9 mouse cellular contexts compared by ENCODE assay signal in genomic region chr3:117868637-117869323, GRCm38 (mm10). TPM values are rescaled to one million over a fixed set of nuclear protein-coding genes. Genes with fewer than 3 reads are reported as not detected.
DNase-seq lines count a peak whose midpoint lies in the region; ATAC-seq and TF ChIP-seq lines count a peak whose summit lies in the region.
"Had no signal": no experiment of that assay in that cellular context is flagged by ENCODE, and none has a peak within 500 bp of the region (broad histone marks: within the 10 kb centered on the region; RNA-seq: fewer than 3 reads in every experiment).

TSS of gene Snx7 (minus strand) at chr3:117868936.

- H3K9ac ChIP-seq in forebrain, embryonic 15.5 days (replicated peaks), result peak within 1 kb of the TSS; percentile 55
- peak within 1 kb of the TSS; percentile 47 for H3K9ac ChIP-seq in liver, embryonic 15.5 days
- H3K9ac ChIP-seq in neural tube, embryonic 11.5 days (ENCODE audit: low read length), result peak within 1 kb of the TSS; percentile 69

- TF ChIP-seq CTCF in E14TG2a.4 (conservative IDR thresholded peaks at IDR 0.05; ENCODE audit: low read length), result no peak
- TF ChIP-seq CTCF in testis, adult 2 months (IDR thresholded peaks at IDR 0.05; ENCODE audit: control insufficient read depth, insufficient read depth, insufficient replicate concordance, low read depth, low read length), result no peak

- WGBS in forebrain, embryonic 15.5 days, result under 1% methylated on average over 53 of the region's 53 CpGs
- under 1% methylated on average over 53 of the region's 53 CpGs for WGBS in large intestine, adult 2 months
- WGBS in liver, embryonic 15.5 days (ENCODE audit: insufficient replicate concordance), result under 1% methylated on average over 53 of the region's 53 CpGs
- under 1% methylated on average over 53 of the region's 53 CpGs for WGBS in neural tube, embryonic 11.5 days

- H3K9me3 ChIP-seq in E14TG2a.4 (ENCODE audit: low read length), result no peaks in the 10 kb centered on the region
- no peaks in the 10 kb centered on the region for H3K9me3 ChIP-seq in forebrain, embryonic 15.5 days
- no peaks in the 10 kb centered on the region for H3K9me3 ChIP-seq in liver, embryonic 15.5 days (replicated peaks)
- no peaks in the 10 kb centered on the region for H3K9me3 ChIP-seq in neural tube, embryonic 11.5 days (ENCODE audit: control insufficient read depth, low read length)

- peaks cover 25% of the 10 kb centered on the region for H3K27me3 ChIP-seq in E14TG2a.4 (ENCODE audit: insufficient read depth, low read length)
- no peaks in the 10 kb centered on the region for H3K27me3 ChIP-seq in forebrain, embryonic 15.5 days
- H3K27me3 ChIP-seq in liver, embryonic 15.5 days, result no peaks in the 10 kb centered on the region
- no peaks in the 10 kb centered on the region for H3K27me3 ChIP-seq in neural tube, embryonic 11.5 days (ENCODE audit: control insufficient read depth, insufficient read depth, low read length)
- H3K27me3 ChIP-seq in testis, adult 2 months (ENCODE audit: control insufficient read depth, insufficient read depth, low read length), result no peaks in the 10 kb centered on the region
- H3K27me3 ChIP-seq: CH12.LX had no signal

- peak within 1 kb of the TSS; percentile 4 for H3K27ac ChIP-seq in forebrain, embryonic 15.5 days (replicated peaks)
- peak within 1 kb of the TSS; percentile 56 for H3K27ac ChIP-seq in liver, embryonic 15.5 days (replicated peaks)
- H3K27ac ChIP-seq in neural tube, embryonic 11.5 days (ENCODE audit: low read depth, low read length), result no peak within 1 kb of the TSS
- peak within 1 kb of the TSS; percentile 88 for H3K27ac ChIP-seq in testis, adult 2 months (ENCODE audit: control insufficient read depth, insufficient read depth, low read depth, low read length)

- H3K4me1 ChIP-seq in E14TG2a.4 (replicated peaks; ENCODE audit: low read depth, low read length), result 0 out of 2 replicates have a peak, but pooled peaks cover 4% of the 10 kb centered on the region
- peaks cover 6% of the 10 kb centered on the region for H3K4me1 ChIP-seq in forebrain, embryonic 15.5 days
- no peaks in the 10 kb centered on the region for H3K4me1 ChIP-seq in liver, embryonic 15.5 days (replicated peaks)
- H3K4me1 ChIP-seq in neural tube, embryonic 11.5 days (ENCODE audit: control insufficient read depth, insufficient read depth, low read length), result no peaks in the 10 kb centered on the region
- H3K4me1 ChIP-seq in testis, adult 2 months (ENCODE audit: control insufficient read depth, insufficient read depth, low read length), result no peaks in the 10 kb centered on the region

- H3K4me2 ChIP-seq in forebrain, embryonic 15.5 days (replicated peaks), result peak within 1 kb of the TSS; percentile 79
- peak within 1 kb of the TSS; percentile 72 for H3K4me2 ChIP-seq in liver, embryonic 15.5 days
- H3K4me2 ChIP-seq in neural tube, embryonic 11.5 days (ENCODE audit: low read depth), result peak within 1 kb of the TSS; percentile 63

- peak; percentile 92 to 93 for DNase-seq in heart, postnatal 10 days
- peak; percentile 57 for DNase-seq in large intestine, adult 2 months (ENCODE audit: low read depth, low spot score)
- DNase-seq in neural tube, embryonic 11.5 days (ENCODE audit: low spot score), result peak; percentile 89

- peak; percentile 47; the same call in 1 of the 2 replicates for TF ChIP-seq POLR2A in testis, adult 2 months (IDR thresholded peaks at IDR 0.05; ENCODE audit: control insufficient read depth, low read depth, low read length)

- ATAC-seq in cerebellum, adult (ENCODE audit: insufficient number of reproducible peaks, low FRiP score, low TSS enrichment), result peak; percentile 92
- peak; percentile 100 for ATAC-seq in forebrain, embryonic 15.5 days (replicated peaks)
- ATAC-seq in liver, embryonic 15.5 days (ENCODE audit: insufficient read depth), result peak; percentile 98
- peak; percentile 98 for ATAC-seq in neural tube, embryonic 11.5 days (ENCODE audit: insufficient read depth, low FRiP score, low TSS enrichment)

- H3K4me3 ChIP-seq in E14TG2a.4 (replicated peaks; ENCODE audit: low read length), result peak within 1 kb of the TSS; percentile 80
- peak within 1 kb of the TSS; percentile 54 for H3K4me3 ChIP-seq in forebrain, embryonic 15.5 days
- peak within 1 kb of the TSS; percentile 61 for H3K4me3 ChIP-seq in liver, embryonic 15.5 days (replicated peaks)
- H3K4me3 ChIP-seq in neural tube, embryonic 11.5 days (ENCODE audit: low read depth, low read length), result peak within 1 kb of the TSS; percentile 49
- peak within 1 kb of the TSS; percentile 95 for H3K4me3 ChIP-seq in testis, adult 2 months (ENCODE audit: control insufficient read depth, low read depth, low read length)

- no peaks in the 10 kb centered on the region for H3K36me3 ChIP-seq in E14TG2a.4 (ENCODE audit: insufficient read depth, low read length)
- H3K36me3 ChIP-seq in forebrain, embryonic 15.5 days, result no peaks in the 10 kb centered on the region
- no peaks in the 10 kb centered on the region for H3K36me3 ChIP-seq in liver, embryonic 15.5 days (replicated peaks)
- H3K36me3 ChIP-seq in neural tube, embryonic 11.5 days (ENCODE audit: control insufficient read depth, insufficient read depth, low read length), result no peaks in the 10 kb centered on the region
- no peaks in the 10 kb centered on the region for H3K36me3 ChIP-seq in testis, adult 2 months (ENCODE audit: control insufficient read depth, insufficient read depth, low read length)

- intact Hi-C loops in heart, postnatal 10 days (cut with DNase I), result loop anchor here (10.0 kb wide), 1 partner anchor 964 kb away; no protein-coding TSS in a partner anchor

RNA-seq across cellular contexts. Expression of gene Snx7, which starts in this region (rescaled TPM):
- polyA plus RNA-seq in forebrain, embryonic 15.5 days (2015; fragmentation: Nextera tagmentation; extraction: Ambion mirVana), result 15.2 and 17.8 TPM in 2 replicates
- total RNA-seq in heart, postnatal 10 days (2021), result 10 to 100 TPM; 13.7 to 16.3 TPM
- 26.8 and 36.4 TPM in 2 replicates for polyA plus RNA-seq in large intestine, adult 2 months (2012; rRNA removed)
- polyA plus RNA-seq in liver, embryonic 15.5 days (2015; fragmentation: Nextera tagmentation; extraction: Ambion mirVana), result 11.9 and 12.3 TPM in 2 replicates
- 14.4 and 16.9 TPM in 2 replicates for polyA plus RNA-seq in neural tube, embryonic 11.5 days (2014; fragmentation: Nextera tagmentation; extraction: Ambion mirVana)
- 5.1 and 6.4 TPM in 2 replicates for polyA plus RNA-seq in testis, adult 2 months (2012; rRNA removed)
- total RNA-seq: CH12.LX had no signal
